13 mouse cellular contexts compared by ENCODE assay signal in the genomic region with DNA sequence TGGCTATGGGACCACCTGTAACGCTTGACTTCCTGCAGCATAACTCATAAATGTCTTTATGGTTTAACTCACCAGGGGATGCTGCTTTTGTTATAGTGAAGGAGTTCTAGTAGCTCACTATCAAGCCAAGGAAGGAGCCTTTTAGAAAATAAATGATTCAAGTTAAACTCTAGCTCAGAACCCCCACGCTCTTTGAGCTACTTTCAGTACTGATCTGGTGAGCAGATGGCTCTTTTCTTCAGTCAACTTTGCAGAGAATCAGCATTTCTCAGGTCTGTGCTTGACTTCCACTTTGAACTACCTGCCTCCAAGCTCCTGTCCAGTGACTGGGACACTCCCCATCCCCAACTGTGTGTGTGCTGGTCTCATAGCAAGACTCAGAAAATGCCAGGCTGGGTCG.
"Had no signal": no experiment of that assay in that cellular context is flagged by ENCODE, and none has a peak within 500 bp of the region (broad histone marks: within the 10 kb centered on the region; RNA-seq: fewer than 3 reads in every experiment).

No protein-coding gene starts in this region.

- DNase-seq: gastrocnemius, adult 2 months; gastrocnemius, postnatal 10 days; gastrocnemius, postnatal 25 days; heart, adult 18-20 months; heart, postnatal 10 days; heart, postnatal 4 days; kidney, adult 18-20 months; kidney, adult 8-10 months; kidney, postnatal 10 days; kidney, postnatal 25 days; kidney, postnatal 4 days; layer of hippocampus, adult 9-11 months; left cerebral cortex, postnatal 4 days had no signal
